Mouse (Mus musculus) urinary bladder, postnatal 36 days (tissue): Measurements from ENCODE around the gene Nos1.

Experiments used
- DNase-seq, 2 experiments: peaks; one replicate each; pipeline ENCODE4 v3.0.0; 2022; ENCODE audit warnings: low spot score in 2 of 2, mixed read lengths in 1 of 2

The Nos1 gene

DNA sequence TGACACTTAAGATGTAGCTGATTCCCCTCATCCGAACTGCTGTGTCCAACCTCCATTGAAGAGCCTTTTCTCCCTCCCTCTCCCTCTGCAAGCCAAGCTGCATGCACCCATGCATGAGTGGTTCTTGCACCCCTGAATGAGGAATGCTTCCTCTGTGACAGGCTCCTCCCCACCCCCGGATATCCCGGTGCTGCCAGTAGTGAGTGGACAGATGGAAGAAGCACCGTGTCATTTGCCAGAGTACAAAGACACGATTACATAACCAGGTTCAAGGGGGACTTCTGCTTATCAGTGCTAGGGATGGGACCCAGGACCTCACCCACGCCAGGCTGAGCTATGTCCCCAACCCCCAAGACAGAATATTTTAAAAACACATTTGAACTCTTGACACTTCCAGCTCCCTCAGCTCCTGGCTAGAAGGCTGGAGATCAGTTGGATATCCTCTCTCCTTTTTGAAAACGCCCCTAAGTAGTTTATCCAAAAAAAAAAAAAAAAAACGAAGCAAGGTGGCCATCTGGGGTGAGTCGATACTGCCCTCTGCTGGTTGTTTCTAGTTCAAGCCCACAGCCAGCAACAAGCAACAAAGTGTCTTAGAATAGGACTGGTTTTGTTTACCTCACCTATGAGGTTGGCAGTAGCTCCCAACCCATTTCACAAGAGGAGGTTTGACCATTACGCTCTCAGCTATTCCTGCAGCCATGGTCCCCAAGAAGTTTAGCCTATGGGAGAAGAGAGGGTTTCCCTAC lies 175.0 kb downstream of the Nos1 start:
- peak in 1 of 2 experiments; percentile 22 for DNase-seq

GRCm38 (mm10) chr5:117964750-117965149 lies 183.9 kb downstream of the Nos1 start:
- no peak for DNase-seq

- no peak for DNase-seq
Observed at GRCm38 (mm10) chr5:117966956-117967355, 186.1 kb downstream of the Nos1 start.

- DNase-seq = no peak
Observed at GRCm38 (mm10) chr5:117967659-117968069, 186.8 kb downstream of the Nos1 start.

DNA sequence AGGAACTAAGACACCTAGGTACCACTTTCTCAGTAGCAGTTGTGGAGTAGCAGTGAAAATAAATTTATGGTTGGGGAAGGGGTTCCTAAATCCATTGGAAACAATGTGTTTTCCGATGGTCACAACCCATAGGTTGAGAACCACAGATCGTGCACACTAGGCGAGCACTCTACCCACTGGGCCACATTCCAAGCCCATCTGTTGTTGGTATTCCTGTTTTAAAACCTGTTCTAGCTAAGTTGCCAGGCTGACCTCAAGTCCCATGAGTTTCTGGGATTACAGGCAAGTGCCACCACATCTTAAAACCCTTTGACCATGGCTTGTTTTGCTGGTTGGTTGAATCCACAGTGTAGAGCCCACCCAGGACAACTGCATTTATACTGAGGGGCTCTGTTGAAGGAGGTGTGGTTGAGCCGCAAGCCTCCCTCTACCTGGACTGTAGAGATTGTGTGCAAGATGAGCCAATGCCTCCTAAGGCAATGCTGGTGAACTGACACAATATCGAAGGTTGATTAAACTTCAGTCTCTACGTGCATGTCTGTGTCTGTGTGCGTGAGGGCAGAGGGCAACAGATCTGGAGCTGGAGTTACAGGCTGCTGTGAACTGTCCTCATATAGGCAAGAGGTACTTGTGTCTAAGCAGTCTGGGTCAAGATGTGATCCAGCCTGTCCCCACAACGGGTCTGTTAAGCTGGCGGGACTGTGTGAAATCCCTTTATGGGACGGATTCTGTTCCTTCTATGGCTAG lies 189.0 kb downstream of the Nos1 start:
- DNase-seq = no peak

DNA sequence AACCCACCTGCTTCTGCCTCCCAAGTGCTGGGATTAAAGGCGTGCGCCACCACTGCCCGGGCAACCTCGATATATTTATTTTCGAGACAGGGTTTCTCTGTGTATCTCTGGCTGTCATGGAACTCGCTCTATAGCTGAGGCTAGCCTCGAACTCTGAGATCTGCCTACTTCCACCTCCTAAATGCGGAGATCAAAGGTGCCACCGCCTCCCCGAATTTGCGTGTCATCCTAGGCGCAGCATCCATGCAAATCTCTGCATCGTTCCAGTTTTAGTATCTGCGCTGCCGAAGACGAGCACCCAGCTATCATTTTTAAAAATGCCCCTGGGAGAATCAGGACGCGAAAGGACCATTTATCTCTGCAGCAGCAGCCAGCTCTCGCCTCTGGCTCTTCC lies 195.4 kb downstream of the Nos1 start:
- DNase-seq = no peak

GRCm38 (mm10) chr5:117976657-117977500 lies 196.0 kb downstream of the Nos1 start, which contains the start of gene Fbxo21:
Gene Fbxo21 (plus strand): TSS chr5:117976730.
- peak; percentile 97 to 98 for DNase-seq

- DNase-seq = no peak
Observed at GRCm38 (mm10) chr5:117977501-117978158, 196.8 kb downstream of the Nos1 start.

DNA sequence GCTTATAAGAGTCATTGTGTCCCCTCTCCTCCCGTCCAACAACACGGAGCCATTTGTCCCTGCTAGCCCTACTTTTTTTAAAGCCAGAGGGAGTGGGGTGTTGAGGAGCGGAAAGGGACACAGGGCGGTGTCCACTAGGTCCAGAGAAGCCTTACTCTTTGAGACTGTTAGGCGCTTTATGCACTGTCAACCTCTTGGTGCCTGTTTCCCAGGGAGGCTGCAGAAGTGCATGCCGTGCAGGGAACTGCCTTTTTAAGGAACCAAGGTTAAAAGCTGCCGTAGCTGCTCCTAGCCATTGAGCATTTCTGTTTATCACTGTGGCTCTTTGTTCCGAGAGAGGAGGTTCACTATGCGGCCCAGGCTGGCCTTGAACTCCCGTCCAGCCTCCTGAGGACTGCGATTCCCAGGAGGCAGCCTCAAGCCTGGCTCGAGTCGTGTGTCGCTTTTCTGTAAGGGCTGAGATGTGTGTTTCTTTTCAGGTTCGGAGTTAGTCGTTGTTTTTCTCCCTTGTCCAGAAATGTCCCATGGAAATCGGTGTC lies 197.4 kb downstream of the Nos1 start:
- no peak for DNase-seq

GRCm38 (mm10) chr5:117979082-117979481 lies 198.2 kb downstream of the Nos1 start:
- DNase-seq = no peak

- no peak for DNase-seq
Observed at GRCm38 (mm10) chr5:117980921-117981320, 200.1 kb downstream of the Nos1 start.

DNA sequence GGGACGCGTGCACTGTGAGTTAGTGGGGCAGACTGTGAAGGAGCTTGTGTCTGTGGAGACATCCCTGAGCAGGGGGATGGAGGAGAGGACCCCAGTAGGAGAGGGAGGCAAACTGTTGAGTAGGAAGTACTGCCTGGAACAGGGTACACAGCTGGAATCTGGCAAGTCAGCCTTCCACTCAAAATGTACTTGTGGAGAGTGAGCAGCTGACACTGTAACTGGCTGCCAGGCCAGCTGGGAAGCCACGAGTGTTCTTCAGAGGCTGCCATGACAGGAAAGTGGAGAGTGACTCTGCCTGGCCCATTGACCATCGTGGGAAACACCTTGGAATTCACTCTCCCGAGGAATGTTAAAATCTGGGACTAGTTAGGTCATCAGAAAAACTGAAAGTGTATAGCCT lies 201.1 kb downstream of the Nos1 start:
- DNase-seq = no peak

DNA sequence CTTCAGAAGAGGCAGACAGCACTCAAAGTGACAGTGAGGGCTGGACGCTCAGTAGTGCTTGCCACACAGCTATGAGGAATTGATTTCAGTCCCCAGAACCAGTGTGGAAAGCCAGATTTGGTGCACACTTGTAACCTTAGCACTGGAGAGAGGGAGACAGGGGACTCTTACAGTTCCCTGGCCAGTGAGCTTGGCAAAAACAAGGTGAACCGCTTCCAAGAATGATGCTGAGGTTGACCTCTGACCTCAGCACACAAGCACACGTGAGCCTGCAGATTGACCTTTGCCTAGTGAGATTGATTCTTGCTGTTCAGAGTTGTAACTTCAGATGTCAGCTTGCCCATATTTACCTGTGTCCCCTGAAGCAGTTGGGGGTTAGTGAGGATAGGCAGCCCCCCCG lies 205.5 kb downstream of the Nos1 start:
- DNase-seq = peak in 1 of 2 experiments; percentile 36

GRCm38 (mm10) chr5:117987891-117988290 lies 207.1 kb downstream of the Nos1 start:
- DNase-seq = no peak

GRCm38 (mm10) chr5:117988367-117988766 lies 207.5 kb downstream of the Nos1 start:
- no peak for DNase-seq

GRCm38 (mm10) chr5:117989773-117990172 lies 208.9 kb downstream of the Nos1 start:
- peak; percentile 12 to 61 for DNase-seq

- DNase-seq = no peak
Observed at GRCm38 (mm10) chr5:117990957-117991356, 210.1 kb downstream of the Nos1 start.

GRCm38 (mm10) chr5:117993550-117993949 lies 212.7 kb downstream of the Nos1 start:
- DNase-seq = no peak

DNA sequence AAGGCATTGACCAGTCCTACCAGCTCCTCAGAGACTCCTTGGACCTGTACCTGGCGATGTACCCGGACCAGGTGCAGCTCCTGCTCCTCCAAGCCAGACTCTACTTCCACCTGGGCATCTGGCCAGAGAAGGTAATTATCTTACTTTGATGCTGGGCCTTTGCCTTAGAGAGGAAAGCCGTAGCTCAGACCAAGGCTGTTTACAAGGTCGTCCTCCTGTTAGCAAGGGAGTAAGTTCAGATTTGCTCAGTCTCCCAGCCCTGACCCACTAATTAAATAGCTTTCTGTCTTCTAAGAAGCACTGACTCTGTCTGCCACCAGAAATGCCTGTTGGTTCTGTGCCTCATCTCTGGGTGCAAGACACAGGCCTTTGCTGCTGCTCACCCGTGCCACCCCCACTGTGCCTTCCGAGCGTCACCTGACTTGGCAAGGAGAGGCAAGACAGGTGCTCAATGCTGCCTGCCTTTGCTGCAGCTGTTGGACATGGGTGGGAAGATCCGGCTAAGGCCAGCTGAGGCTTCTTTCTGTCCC lies 214.6 kb downstream of the Nos1 start:
- no peak for DNase-seq

DNA sequence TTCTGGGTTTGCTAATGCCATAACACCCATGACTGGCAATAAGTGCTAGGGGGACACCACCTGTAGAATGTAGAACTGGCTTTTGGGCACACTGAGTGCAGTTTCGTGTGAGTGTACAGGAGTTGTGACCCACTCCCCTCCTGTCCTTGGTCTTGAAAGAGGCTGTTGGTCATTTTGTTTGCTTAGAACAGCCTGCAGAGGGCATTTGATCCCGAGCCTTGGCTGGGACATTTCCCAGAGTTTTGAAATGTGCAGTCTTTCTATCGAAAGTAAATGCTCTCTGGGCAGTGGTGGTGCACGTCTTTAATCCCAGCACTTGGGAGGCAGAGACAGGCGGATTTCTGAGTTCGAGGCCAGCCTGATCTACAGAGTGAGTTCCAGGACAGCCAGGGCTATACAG lies 215.1 kb downstream of the Nos1 start:
- DNase-seq = no peak

- no peak for DNase-seq
Observed at GRCm38 (mm10) chr5:117996581-117996980, 215.7 kb downstream of the Nos1 start.
